Mouse (Mus musculus): Measurements from ENCODE around the gene Vamp3. TPM values are rescaled to one million over a fixed set of nuclear protein-coding genes. Genes with fewer than 3 reads are reported as not detected.

Gene Vamp3
- 29.2 and 33.8 TPM in 2 replicates for total RNA-seq (2012; rRNA removed)
- total RNA-seq (2014; rRNA removed): 68.4 and 72.7 TPM in 2 replicates
- 43.5 and 44.1 TPM in 2 replicates for polyA plus RNA-seq (2012; ENCODE audit: insufficient read length, low read depth)

DNA sequence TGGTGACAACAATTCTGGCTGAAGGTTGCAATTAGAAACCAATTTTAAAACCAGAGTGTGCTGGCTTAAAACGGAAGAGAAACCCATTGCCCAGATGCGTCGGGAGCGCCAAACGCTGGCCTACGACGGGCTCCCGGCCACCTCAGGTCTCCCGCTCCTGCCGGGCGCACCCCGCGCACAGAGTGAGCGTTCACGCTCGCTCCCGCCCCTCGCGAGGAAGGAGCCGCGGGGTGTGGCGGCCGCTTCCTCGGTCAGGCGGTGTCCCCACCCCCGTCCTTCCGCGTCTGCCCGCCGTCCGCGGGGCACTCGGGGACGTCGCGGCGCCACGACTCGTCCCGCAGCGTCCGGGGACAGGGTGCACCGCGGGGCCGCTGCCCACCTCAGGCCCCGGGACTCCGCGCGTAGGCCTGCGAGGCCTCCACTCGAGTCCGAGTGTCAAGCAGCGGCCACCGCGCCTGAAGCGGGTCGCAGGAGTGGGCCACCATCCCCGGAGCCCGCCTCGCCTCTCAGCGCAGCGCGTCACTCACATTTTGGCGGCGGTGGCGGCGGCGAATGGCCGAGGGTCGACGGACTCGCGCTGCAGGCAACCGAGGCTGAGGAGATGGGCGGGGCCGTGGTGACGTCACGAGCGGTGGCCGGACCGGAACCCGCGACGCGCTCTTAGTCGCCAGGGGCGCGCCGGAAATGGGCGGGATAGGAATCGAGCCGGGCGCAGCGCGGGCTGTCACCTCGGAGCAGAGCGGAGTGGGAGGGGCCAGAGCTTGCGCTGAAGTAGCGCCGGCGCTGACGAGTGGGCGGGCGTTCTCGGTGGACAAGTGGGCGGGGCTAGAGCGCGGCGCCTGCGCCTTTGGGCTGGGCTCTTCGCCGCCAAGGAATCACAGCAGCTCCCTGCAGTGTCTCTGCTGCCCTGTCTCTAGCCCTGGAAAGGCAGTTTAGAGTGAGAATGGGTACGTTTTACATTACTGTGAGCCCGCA is at the start of gene Vamp3:
Gene Vamp3 (minus strand): TSS at position 617 of the 975 bp plus-strand sequence.
- peak within 1 kb of the TSS; percentile 72 for H3K4me2 ChIP-seq (ENCODE audit: insufficient read depth, low read depth, poor library complexity, severe bottlenecking)
- in situ Hi-C loops (cut with MboI; ENCODE audit: low pct_ligation_motif_present, low pct_unique_long_range_greater_than_20kb, low sequenced_read_pairs) (no loop called here), dilution Hi-C loops (cut with MboI; ENCODE audit: extremely low pct_ligation_motif_present, extremely low pct_unique_long_range_greater_than_20kb, low sequenced_read_pairs) (no loop called here)
- H3K79me2 ChIP-seq (replicated peaks; ENCODE audit: control insufficient read depth, extremely low read depth, insufficient read depth, poor library complexity, severe bottlenecking): peaks cover 12% of the 10 kb centered on the region
- peak within 1 kb of the TSS; percentile 49 for H3K27ac ChIP-seq (ENCODE audit: insufficient read depth, low read depth)
- H3K9me3 ChIP-seq (replicated peaks; ENCODE audit: low read length): peaks cover 19% of the 10 kb centered on the region
- peak; percentile 98 for DNase-seq (ENCODE audit: extremely low read depth)
- H3K4me1 ChIP-seq (ENCODE audit: control insufficient read depth in 1 of 2, insufficient read depth in 2 of 2): peaks cover 7 to 15% of the 10 kb centered on the region in 2 experiments; a peak in 3 of 4 replicates
- H3K4me3 ChIP-seq (replicated peaks in 1 of 3; ENCODE audit: low read depth in 2 of 3, low read length in 2 of 3, poor library complexity in 1 of 3): peak within 1 kb of the TSS; percentile 80 to 99 (median 97)
- peak; percentile 21; the same call in 1 of the 2 replicates for TF ChIP-seq MXI1 (IDR thresholded peaks at IDR 0.05; ENCODE audit: low read depth, low read length)
- TF ChIP-seq ZMIZ1 (IDR thresholded peaks at IDR 0.05; ENCODE audit: low read depth, low read length): peak; percentile 76
- TF ChIP-seq MAX (IDR thresholded peaks at IDR 0.05; ENCODE audit: low read length): 0 out of 2 replicates have a peak, but pooled peaks have one; percentile 30
- peak; percentile 88 for TF ChIP-seq NRF1 (IDR thresholded peaks at IDR 0.05; ENCODE audit: low read depth, low read length)
- peak; percentile 60 for TF ChIP-seq SIN3A (IDR thresholded peaks at IDR 0.05; ENCODE audit: low read length)
- peak; percentile 82 for TF ChIP-seq HCFC1 (IDR thresholded peaks at IDR 0.05; ENCODE audit: low read depth, low read length)
- TF ChIP-seq POLR2A (IDR thresholded peaks at IDR 0.05; ENCODE audit: low read depth, low read length): peak; percentile 82
- TF ChIP-seq ZC3H11A (IDR thresholded peaks at IDR 0.05; ENCODE audit: low read depth, low read length): no peak
- no peak for TF ChIP-seq JUND (conservative IDR thresholded peaks at IDR 0.05; ENCODE audit: low read depth, low read length)
- TF ChIP-seq ELF1 (IDR thresholded peaks at IDR 0.05; ENCODE audit: low read depth, low read length): peak; percentile 92
- TF ChIP-seq CHD2 (IDR thresholded peaks at IDR 0.05; ENCODE audit: low read length): peak; percentile 88
- TF ChIP-seq MAZ (IDR thresholded peaks at IDR 0.05; ENCODE audit: low read depth, low read length): 0 out of 2 replicates have a peak, but pooled peaks have one; percentile 32
- peak; percentile 81 for TF ChIP-seq NELFE (IDR thresholded peaks at IDR 0.05; ENCODE audit: low read depth, low read length)
- TF ChIP-seq JUN (IDR thresholded peaks at IDR 0.05; ENCODE audit: insufficient read depth, low read depth, low read length): no peak
- peak; percentile 23; the same call in 1 of the 2 replicates for TF ChIP-seq TCF12 (IDR thresholded peaks at IDR 0.05; ENCODE audit: low read depth, low read length)
- peak within 1 kb of the TSS; percentile 82 for H3K9ac ChIP-seq (ENCODE audit: insufficient read depth, low read depth)
- peaks cover 7 to 28% of the 10 kb centered on the region in 2 experiments for H3K36me3 ChIP-seq (replicated peaks in 1 of 2; ENCODE audit: control insufficient read depth in 1 of 2, insufficient read depth in 1 of 2, low read length in 1 of 2)
- no peaks in the 10 kb centered on the region for H3K27me3 ChIP-seq (replicated peaks)

GRCm38 (mm10) chr4:151106468-151106867 is 48.7 kb upstream of the Vamp3 start:
- TF ChIP-seq ZNF384 (IDR thresholded peaks at IDR 0.05; ENCODE audit: low read depth, low read length): no peak
- no peak for TF ChIP-seq JUND (conservative IDR thresholded peaks at IDR 0.05; ENCODE audit: low read depth, low read length)
- no peak for TF ChIP-seq ETS1 (conservative IDR thresholded peaks at IDR 0.05; ENCODE audit: low read depth, low read length)
- no peak for TF ChIP-seq MYC (IDR thresholded peaks at IDR 0.05; ENCODE audit: low read depth, low read length)
- no peak for TF ChIP-seq USF2 (conservative IDR thresholded peaks at IDR 0.05; ENCODE audit: low read depth, low read length)
- TF ChIP-seq MEF2A (IDR thresholded peaks at IDR 0.05; ENCODE audit: borderline replicate concordance, low read depth, low read length): no peak
- TF ChIP-seq POLR2AphosphoS2 (IDR thresholded peaks at IDR 0.05; ENCODE audit: low read depth, low read length): no peak
- no peak for TF ChIP-seq MAFK (IDR thresholded peaks at IDR 0.05; ENCODE audit: insufficient replicate concordance, low read length)
- no peak for TF ChIP-seq RAD21 (IDR thresholded peaks at IDR 0.05; ENCODE audit: low read depth, low read length)
- TF ChIP-seq KAT2A (IDR thresholded peaks at IDR 0.05; ENCODE audit: insufficient replicate concordance, low read length): no peak
- no peak for TF ChIP-seq IRF4 (IDR thresholded peaks at IDR 0.05; ENCODE audit: low read depth, low read length)
- no peak for TF ChIP-seq SMC3 (IDR thresholded peaks at IDR 0.05; ENCODE audit: low read depth, low read length)
- no peak for TF ChIP-seq PAX5 (IDR thresholded peaks at IDR 0.05; ENCODE audit: low read length)
- TF ChIP-seq BHLHE40 (IDR thresholded peaks at IDR 0.05; ENCODE audit: low read depth, low read length): no peak
- no peak for TF ChIP-seq ZC3H11A (IDR thresholded peaks at IDR 0.05; ENCODE audit: low read depth, low read length)
- no peak for TF ChIP-seq E2F4 (IDR thresholded peaks at IDR 0.05; ENCODE audit: insufficient replicate concordance, low read depth, low read length)
- TF ChIP-seq MAX (IDR thresholded peaks at IDR 0.05; ENCODE audit: low read length): no peak
- TF ChIP-seq RCOR1 (conservative IDR thresholded peaks at IDR 0.05; ENCODE audit: low read depth, low read length): no peak
- TF ChIP-seq SIN3A (IDR thresholded peaks at IDR 0.05; ENCODE audit: low read length): no peak
- H3K4me1 ChIP-seq (ENCODE audit: control insufficient read depth in 1 of 2, insufficient read depth in 2 of 2): no peaks in the 10 kb centered on the region
- H3K27me3 ChIP-seq (replicated peaks): no peaks in the 10 kb centered on the region
- H3K27ac ChIP-seq (ENCODE audit: insufficient read depth, low read depth): no peak overlapping the region
- in situ Hi-C loops (cut with MboI; ENCODE audit: low pct_ligation_motif_present, low pct_unique_long_range_greater_than_20kb, low sequenced_read_pairs) (no loop called here), dilution Hi-C loops (cut with MboI; ENCODE audit: extremely low pct_ligation_motif_present, extremely low pct_unique_long_range_greater_than_20kb, low sequenced_read_pairs) (no loop called here)
- no peak for DNase-seq (ENCODE audit: extremely low read depth)
- H3K4me2 ChIP-seq (ENCODE audit: insufficient read depth, low read depth, poor library complexity, severe bottlenecking): no peak overlapping the region
- H3K79me2 ChIP-seq (replicated peaks; ENCODE audit: control insufficient read depth, extremely low read depth, insufficient read depth, poor library complexity, severe bottlenecking): no peaks in the 10 kb centered on the region
- no peaks in the 10 kb centered on the region for H3K36me3 ChIP-seq (replicated peaks in 1 of 2; ENCODE audit: control insufficient read depth in 1 of 2, insufficient read depth in 1 of 2, low read length in 1 of 2)
- no peak overlapping the region for H3K4me3 ChIP-seq (replicated peaks in 1 of 3; ENCODE audit: low read depth in 2 of 3, low read length in 2 of 3, poor library complexity in 1 of 3)
- H3K9ac ChIP-seq (ENCODE audit: insufficient read depth, low read depth): no peak overlapping the region
- H3K9me3 ChIP-seq (replicated peaks; ENCODE audit: low read length): peaks cover 46% of the 10 kb centered on the region
